Mouse (Mus musculus) kidney, adult 18-20 months (tissue): ENCODE measurements around the gene Klhdc8a.
"Not testable (repeated sequence)": the region's sequence is repeated elsewhere in the genome, so short reads cannot be mapped to it uniquely, and the experiment has no call there.

Experiments
- DNase-seq: peaks from one replicate; pipeline ENCODE4 v3.0.0; 2021

The Klhdc8a gene

DNA sequence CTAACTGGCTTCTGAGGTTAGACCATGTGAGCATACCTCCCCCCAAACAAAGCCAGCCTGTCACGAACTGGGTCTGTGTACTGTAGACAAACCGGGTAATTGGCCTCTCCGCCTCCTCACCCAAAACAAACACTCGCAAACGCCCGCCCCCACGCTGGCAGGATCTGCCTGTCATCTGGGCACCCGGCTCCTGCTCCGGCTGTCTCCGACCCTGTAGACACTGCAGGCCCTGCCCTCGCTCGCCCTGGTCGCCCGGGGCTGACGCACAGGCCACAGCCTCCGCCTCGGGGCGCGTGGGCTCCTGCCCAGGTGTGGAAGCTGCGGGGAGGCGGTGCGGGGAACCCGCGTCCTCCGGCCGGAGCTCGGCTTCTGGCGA, at the start of gene Klhdc8a:
Gene Klhdc8a, plus strand, starts transcription at position 202 of the 376 bp plus-strand sequence.
- DNase-seq: peak; percentile 76

DNA sequence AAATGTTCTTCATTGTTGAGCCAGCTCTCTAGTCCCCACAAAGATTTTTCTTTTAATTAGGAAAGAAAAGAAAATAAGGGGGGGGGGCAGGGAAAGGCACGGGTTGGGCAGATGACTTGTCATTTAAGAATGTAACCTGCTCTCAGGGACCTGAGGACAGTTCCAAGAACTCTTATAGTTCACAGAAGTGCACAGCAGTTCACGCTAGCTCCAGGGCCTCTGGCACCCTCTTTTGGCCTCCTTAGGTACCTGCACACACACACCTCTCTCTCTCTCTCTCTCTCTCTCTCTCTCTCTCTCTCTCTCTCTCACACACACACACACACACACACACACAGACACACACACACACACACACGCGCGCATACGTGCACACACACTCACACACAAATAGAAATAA, 44.0 kb upstream of the Klhdc8a start:
- DNase-seq: no peak

DNA sequence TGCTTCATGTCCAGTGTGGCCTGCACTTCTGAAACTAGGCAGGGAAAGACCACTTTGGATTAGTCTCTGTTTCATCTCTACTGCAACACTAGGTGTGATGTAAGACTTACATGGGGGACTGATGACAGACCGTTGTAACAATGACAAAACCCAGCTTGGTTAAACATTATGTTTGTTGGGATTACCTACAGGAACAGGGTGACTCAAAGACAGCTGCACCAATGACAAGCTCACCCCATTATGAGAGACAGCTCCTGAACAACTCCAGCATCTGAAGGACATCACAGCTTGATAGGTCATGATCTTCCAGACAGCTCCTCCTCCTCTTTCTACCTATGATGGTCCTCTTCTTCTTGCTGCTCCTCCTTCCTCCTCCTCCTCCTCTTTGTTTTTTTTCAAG, 38.1 kb upstream of the Klhdc8a start:
- DNase-seq: no peak

DNA sequence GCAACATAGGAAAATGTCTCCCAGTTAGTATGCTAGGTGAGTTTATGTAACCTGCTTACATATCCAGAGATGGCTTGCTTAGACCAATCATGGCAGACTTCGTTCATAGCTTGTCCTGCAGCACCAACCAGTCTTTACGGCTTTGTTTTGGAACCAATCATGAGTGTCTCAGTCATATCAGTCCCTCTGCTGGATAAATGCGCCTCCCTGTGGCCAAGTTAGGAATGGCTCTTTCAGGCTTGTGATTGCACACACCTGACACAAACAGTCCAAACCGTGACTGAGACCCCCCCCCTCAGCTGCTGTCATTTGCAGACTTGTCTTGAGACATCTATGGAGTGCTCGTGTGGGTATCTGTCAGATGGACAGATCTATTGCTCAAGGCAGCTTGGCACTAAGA, 37.4 kb upstream of the Klhdc8a start:
- no peak for DNase-seq

DNA sequence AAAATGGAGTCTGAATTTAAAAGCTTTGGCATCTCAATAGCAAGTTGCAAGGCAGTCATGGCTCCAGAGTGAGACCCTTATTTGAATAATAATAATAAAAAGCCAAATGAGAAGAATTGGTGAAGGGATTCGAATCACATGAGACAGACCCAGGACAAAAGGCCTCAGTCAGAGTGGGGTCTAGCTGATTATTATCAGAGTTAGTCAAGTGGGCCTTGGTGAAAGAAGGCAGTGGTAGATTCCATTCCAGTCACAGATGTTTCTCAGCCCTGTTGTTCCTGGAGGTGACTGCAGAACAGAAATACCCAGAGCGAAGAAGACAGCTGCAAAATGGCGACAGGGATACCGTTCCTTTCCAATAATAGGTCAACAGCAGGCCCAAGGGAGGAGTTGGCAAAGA, 34.8 kb upstream of the Klhdc8a start:
- no peak for DNase-seq

DNA sequence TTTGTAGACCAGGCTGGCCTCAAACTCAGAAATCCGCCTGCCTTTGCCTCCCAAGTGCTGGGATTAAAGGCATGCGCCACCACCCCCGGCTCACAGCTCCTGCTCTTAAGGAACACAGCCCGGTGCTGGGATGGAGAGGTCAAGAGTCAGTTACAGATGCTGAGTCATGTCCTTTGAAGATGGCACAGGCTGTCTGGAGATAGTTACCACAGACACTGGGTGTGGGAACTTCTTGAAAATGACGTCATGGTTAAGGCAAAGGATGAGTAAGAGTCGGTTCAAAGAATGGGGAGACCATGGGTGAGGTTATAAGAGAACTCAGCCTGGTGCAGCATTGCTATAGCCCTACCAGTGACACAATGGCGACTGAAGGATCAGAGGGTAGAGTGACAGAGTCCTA, 33.8 kb upstream of the Klhdc8a start:
- DNase-seq: no peak

DNA sequence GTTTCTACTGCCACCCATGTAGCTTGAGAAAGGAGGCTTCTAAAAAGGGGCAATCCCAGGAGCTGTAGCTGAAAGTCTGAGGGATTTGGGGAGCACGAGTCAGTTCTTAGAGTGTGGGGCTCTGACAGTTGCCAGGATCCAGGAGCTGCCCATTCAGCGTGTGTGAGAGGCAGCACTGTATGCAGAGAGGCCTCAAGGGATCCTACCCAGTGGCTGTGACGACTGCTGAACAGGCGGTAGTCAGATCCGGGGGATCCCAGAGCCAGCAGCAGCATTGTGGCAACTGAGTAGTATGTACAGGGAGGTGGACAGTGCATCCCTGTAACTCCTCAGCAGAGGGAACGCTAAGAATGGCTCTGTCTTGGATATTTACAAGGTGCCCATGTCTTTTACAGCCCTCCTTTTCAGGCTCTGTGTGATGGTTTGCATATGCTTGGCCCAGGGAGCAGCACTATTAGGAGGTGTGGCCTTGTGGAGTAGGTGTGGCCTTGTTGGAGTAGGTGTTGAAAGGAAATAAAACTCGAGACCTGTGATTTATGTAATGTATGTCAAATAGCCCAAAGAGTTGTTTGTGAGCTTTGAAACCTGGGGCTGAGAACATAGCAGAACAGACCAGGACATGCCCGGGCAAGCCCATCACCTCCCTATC, 33.1 kb upstream of the Klhdc8a start:
- DNase-seq: no peak

DNA sequence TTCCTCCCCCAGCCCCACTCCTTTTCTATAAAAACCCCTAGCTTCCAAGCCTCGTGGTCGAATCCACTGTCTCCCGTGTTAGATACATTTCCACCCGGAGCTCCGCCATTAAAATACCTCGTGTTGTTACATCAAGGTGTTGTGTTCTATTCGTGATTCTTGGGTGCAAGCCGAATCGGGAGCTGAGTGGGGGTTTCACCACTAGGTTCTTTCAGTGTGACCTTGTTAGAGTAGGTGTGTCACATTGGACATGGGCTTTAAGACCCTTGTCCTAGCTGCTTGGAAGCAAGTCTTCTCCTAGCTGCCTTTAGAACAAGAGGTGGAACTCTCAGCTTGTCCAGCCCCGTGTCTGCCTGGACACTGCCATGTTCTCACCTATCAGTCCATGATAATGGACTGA, 32.5 kb upstream of the Klhdc8a start:
- no peak for DNase-seq

DNA sequence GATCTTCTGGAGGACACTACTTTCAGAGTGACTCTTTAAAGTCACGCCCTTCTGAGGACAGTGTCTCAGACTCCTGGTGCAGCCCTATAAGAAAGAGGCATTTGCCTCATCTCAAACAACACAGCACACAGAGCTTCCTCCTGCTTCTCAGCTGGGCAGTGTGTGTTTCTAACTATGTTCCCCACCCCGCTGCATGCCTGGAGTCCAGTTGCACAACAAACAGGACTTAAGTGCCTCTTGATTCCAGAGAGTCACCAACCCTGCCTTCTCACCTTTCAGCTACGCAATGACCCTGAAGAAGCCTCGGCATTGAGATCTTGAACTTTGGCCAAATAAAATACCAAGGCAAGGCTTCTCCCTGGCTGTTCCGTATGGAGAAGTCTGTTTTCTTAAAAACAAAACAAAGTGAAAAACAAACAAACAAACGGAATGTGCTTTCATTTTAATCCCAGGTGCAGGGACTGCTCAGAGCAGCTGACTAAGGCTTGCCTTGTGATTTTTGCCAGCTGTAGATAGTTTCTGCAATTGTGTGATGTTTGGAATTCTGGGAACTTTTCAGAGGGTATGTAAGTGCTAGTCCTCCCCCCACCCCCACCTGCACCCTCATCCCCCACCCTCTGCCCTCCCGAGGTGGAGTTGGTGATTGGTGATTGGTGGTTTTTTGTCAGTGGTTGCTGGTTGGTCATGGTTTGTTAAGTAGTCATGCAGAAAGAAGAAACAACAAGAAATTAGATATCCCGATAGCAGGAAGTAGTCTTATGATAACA, 31.5 kb upstream of the Klhdc8a start:
- peak; percentile 21 for DNase-seq

DNA sequence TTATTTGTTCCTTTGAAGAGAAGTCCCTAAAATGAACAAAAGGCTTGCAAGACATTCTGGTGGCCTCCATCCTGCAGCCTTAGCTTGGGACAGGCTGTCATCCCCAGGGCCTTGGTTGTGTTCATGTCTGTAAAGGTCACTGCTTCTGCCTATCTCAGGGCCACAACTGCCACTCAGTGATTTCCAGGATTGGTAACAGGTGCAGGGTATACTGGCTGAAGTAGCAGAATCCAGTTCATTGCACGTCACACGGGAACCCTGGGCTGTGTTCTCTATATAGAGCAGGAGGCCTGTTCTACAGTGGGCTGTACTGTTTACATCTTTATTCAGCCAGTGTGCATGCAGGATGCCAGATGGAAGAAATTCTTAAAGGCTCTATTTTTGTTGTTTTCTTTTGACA, 30.5 kb upstream of the Klhdc8a start:
- DNase-seq: no peak

DNA sequence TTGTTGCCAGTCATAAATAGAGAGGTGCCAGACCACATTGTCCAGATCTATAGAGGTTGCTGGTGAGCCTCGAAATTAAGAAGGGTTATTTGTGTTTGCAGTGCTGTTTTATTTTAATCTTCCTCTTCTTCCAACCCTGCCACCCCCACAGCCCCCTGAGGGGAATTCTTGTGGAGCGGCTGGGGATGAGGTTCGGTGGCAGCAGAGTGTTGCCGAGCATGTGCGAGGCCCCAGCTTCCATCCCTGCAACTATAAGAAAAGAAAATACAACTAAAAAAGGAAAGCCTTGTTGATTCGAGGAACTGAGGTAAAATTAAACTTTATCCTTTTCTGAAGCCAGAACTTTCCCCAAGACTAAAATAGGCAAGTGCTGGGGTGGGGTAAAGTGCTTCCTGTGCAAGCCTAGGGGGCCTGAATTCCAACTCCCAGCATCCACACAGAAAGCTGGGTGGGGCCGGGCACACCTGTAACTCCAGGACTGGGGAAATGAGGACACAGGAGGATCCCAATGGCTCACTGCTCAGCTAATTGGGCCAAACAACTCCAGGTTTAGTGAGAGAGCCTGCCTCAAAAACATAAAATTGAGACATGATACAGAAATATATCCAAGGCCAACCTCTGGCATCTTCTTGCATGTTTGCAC, 29.9 kb upstream of the Klhdc8a start:
- DNase-seq: no peak

DNA sequence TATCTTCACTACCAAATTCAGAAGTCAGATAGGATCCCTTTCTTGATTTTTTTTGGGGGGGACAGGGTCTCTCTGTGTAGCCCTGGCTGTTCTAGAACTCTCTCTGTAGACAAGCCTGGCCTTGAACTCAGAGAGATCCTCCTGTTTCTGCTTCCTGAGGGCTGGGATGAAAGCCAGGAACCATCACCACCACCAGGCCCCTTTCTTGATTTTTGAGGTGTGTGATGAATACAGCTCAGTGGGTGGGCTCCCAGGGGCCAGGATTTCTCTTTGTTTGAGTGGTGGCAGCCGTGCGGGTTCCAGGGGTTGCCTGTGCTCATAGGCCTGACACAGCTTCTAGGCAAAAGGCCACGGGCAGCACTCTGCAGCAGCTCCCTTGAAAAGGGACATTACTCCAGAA, 27.2 kb upstream of the Klhdc8a start:
- no peak for DNase-seq

DNA sequence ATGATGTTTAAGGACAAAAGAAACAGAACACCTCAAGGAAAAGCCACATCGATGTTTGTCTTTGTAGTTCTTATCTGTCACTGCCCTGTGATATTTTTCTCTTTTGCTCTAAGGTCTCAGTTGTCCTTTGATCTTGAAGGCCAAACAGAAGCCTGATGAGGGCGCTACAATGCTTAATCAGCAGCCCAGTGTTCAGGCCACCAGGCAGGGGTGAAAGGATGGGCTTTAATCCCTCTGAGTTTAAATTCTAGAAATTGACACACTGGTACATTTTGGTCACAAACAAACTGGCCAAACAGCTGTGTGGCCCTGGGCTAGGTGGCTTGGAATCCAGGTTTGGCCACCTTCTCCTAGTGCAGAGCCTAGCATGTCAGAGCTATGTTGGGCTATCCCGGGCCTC, 21.7 kb upstream of the Klhdc8a start:
- no peak for DNase-seq

DNA sequence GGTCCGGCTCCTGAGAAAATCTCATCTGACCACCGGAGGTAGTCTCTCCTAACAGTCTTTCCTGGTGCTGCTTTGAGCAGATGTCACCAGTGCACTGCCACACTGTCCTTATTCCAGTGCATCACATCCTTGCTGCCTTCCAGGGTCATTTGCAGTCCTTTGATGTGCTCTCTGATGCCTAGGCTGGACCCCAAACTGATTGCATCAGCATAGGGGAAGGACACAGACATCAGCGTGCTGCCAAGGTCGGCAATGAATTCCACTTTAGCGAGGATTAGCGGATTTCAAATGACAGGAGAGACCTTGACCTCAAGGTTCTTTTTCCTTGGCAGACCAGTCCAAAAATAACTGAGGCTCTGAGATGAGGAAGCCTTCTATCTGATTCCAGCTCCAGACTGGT, 21.3 kb upstream of the Klhdc8a start:
- no peak for DNase-seq

DNA sequence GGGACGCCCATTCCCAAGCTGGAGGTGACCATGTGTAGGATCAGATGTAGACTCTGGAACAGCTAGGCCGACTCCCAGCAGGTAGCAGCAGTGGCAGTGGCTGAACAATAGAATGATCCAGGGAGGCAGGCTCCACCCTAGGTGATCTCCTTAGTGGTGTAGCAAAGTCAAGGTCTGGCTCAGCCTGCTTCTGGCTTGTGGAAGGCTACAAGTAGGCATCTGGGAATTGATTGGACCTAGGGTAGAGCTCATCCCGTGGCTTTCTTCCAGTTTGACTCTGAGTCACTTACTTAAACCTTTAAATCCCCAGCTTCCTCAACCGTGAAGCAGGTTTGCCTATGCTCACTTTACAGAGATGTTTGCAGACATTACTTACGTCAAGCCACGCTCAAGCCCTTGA, 17.8 kb upstream of the Klhdc8a start:
- not testable (repeated sequence) for DNase-seq

DNA sequence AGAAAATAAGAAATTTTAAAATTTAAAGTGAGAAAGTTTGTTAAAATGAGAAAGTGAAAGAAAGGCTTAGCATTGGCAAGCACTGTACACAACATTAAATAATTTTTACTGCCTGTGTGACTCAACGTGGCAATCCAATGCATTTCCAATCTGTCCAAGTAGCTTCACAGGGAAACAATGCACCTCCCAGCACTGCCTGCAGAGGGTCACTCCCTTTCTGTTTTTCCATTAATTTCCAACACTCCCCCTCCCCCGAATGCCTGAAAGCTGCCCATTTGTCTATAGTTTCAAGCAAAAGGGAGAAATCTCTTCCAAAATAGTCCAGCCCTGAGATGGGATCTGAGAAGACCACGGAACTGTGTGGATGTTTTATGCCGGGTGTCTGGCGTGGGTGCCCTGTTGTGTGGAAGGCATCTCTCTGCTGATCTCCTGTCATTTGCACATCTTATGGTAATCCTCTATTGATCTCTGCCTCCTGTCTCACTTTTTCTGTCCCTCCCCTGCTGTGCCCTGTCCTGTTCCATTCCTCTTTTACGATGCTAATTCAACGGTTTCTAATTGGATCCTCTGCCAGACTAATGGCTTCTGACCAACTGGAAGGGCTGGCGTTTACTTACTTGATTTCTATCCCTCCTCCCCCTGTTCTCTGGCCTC, 16.8 kb upstream of the Klhdc8a start:
- no peak for DNase-seq

DNA sequence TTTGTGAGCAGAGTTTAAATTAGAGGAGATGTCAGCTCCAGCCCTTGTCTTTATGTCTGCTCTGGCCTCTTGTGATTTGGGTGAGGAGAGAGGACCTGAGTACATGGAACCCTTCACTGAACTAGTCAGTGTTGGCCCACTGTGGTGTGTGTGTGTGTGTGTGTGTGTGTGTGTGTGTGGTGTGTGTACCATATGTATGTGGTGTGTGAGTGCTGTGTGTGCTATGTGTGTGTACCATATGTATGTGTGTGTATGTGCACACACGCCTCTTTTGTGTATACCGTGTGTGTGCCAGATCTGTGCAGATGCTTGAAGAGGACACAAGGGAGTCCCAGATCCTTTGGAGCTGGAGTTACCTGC, 16.3 kb upstream of the Klhdc8a start:
- DNase-seq: no peak

DNA sequence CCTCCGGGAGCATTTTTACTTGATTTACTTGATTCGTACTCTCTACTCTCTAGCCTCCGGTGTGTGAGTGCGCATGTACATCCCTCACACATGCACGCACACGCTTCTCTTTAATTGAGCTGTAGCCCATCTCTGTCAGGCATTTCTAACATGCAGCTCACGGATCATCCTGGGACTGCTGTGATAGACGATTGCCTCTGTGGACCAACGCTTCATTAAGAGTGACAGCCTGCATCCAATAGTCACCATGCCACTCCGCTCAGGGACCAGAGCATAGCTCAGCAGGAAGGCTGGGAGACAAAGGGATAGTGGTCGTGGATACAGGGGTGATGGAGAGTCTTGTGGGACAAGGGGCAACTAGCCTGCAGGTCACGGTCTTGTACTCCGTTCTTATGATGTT, 15.4 kb upstream of the Klhdc8a start:
- DNase-seq: no peak

DNA sequence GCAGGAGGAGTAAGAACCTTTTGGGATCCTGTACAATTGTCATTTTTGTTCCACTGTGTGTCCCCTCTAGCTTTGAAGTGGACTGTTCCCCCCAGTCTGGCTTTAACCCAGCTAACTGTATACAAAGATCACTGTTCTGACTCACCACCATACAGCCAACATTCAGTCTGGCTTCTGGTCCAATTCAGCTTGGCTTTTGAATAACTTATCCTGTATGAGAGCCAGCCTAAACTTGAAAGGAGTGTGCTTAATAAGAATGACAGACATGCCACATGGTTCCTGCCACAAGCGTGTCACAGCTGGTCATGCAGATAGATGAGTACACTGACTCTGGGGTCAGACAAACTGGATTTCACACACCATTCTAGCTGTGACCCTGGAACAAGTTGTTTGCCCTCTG, 11.7 kb upstream of the Klhdc8a start:
- no peak for DNase-seq

DNA sequence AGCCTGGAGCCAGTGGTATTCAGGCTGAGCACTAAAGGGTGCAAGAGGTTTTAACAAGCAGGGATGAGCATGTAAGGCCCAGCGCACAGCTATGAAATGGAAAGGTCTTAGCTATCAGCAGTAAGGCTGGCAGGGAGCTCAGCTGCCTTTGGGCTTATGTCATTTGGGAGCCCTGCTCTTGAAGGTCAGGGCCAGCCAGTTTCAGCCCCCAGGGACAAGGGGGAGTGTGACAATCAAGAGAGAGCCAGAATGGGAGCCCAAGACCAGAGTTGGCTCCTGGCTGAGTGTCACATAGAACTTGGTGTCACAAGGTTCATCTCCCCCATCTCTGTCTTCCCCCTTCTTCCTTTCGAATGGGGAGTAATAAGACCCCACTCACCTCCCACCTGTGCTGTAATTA, 11.0 kb upstream of the Klhdc8a start:
- DNase-seq: no peak

DNA sequence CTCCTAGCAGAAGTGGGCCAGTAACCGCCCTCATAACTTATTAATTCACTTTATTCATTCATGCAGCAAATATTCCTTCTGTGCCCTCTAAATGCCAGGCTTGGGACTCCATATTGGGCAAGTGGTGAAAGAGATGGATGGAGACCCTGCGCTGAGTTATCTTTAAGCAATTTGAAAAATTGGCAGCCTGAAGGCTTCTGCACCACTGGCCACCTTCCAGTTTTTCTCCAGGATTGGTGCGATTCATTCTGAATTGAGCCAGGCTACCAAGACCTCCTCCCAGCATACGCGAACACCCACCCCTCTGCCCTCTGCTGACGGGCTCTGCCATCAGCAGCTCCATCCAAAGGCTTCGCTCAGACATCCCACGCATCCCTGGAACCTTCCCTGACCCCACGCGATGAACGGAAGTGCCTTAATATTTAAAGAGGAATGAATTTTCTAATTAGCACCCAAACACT, 10.4 kb upstream of the Klhdc8a start:
- no peak for DNase-seq

DNA sequence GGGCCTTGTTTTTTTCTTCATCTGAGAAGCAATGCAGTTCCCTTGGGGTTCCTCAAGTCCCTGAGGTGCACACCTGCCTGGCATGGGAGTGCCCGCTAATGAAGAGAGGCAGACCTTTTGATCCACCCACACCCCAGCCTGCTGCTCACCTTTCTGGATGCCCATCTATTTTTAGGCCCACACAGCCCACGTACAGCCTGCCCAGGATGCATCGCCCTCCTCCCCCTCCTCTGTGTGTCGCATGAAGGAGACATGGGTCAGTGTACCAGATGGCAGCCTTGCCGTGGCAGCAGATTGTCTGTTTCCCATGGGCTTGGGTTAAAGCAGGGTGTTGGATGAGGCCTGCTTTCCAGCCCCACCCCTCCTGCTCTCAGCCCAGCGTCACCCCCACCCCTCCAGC, 8.5 kb upstream of the Klhdc8a start:
- DNase-seq: no peak

DNA sequence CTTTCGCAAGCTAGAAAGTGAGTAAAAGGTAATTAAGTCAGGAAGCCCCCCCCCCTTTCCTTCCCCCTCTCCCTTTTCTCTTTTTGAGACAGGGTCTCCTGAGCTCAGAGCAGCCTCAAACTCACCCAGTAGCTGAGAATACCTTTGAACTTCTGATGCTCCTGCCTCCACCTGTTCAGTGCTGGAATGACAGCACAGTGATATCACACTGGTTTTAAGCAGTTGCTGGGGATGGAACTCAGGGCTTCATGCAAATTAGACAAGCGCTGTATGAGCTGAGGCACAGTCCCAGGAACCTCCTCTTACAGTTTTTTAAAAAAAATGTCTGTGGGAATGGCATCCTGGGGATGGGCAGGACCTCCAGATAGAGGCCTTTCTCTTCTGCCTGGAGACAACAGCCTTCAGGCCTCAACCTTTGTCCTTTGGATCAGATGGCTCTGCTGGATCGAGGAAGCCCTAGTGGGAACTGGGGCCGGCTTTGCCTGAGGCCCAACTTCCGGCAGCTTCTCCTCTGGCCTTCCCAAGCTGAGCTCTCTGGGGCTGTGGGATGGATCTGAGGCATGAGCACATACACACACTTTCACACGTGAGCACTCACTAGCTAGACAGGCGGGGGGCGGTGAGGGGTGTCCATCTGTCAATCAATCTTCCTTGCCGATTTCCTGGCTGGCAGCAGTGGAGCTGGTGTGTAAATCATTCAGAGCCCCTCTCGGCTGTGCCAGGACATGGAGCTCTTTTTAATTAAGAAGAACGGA, 7.3 kb upstream of the Klhdc8a start:
- no peak for DNase-seq
